Mouse (Mus musculus) layer of hippocampus, postnatal 10 days (tissue): ENCODE data around the gene 1700001O22Rik. TPM values are rescaled to one million over a fixed set of nuclear protein-coding genes. Genes with fewer than 3 reads are reported as not detected.

Source experiments
- DNase-seq, 2 experiments: peaks; one replicate each; pipeline ENCODE4 v3.0.0; 2021; ENCODE audit warnings: low spot score in 2 of 2
- total RNA-seq, 2 experiments: library from RNA; stranded (reverse); gene quantifications; 2 replicates each; pipeline ENCODE4 v1.2.3; 2021

Gene 1700001O22Rik
- total RNA-seq, 2 experiments from 2014 or later, result 2.0 to 3.2 TPM

- no peak for DNase-seq
These were observed 20.9 kb downstream of the 1700001O22Rik start for GRCm38 (mm10) chr2:30782312-30783290.

- DNase-seq, result no peak
These were observed 24.2 kb downstream of the 1700001O22Rik start for GRCm38 (mm10) chr2:30779241-30779640.

GRCm38 (mm10) chr2:30778235-30778634 lies 25.2 kb downstream of the 1700001O22Rik start:
- DNase-seq, result no peak

DNA sequence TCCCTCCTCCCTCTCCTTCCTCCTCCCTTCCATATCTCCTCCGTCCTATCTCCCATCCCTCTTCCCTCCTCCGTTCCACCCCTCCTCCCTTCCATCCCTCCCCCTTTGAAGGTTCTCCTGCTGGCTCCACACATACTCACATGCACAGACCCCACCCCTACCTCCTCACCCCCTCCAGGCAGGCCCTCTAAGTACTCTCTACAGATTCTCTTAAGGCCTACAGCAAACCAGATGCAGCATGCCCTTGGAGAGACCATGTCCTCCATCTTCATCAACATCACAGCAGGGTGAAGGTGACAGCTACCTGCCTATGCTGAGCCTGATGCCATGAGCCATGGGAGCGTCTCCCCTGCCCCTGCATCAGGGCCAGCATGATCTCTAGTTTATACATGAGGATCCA lies 26.2 kb downstream of the 1700001O22Rik start:
- DNase-seq, result no peak

DNA sequence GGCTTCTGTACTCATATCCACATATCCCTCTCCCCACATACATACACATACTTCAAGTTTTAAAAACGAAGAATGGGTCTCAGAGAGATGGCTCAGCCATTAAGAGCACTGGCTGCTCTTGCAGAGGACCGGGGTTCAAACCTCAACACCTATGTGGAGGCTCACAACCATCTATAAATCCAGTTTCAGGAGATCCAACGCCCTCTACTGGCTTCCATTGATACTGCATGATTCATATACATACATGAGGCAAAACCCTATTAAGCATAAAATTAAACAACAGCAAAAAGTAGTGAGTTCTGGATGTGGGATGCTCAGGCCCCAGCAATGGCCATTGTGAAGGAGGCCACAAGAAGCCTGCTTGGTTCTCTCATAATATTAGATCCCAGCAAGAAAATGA lies 27.5 kb downstream of the 1700001O22Rik start:
- DNase-seq, result no peak

DNA sequence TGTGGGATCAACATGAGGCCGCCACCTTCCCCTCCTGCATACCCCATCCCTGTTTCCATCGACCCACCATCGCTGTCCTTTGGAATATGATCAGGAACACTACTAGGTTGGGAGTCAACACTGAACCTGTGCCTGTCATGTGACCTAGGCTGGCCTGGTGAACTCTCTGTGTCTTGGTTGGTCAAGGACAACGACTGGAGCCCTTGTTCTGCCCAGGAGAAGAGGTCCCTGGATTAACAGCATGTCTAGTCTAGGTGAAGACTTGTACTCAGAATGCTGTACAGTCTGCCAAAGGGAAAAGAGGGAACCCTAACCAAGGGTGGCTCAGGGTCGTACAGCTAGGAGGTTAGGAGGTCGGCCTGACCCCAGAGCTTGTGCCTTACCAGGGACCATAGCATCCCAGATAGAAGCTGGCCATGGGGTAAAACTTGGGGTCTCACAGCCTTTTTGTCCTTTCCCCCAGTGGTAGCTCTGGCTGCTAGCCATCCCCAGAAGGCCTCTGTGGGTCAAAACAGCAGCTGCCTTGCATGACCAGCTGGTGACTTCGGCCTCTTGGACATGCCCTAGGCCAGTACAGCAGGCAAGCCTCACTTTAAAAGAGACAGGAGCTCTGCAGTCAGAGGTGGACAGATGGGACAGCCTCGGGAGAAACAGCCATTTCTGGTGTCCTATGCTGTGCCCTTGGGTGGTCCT lies 30.0 kb downstream of the 1700001O22Rik start:
- no peak for DNase-seq

DNA sequence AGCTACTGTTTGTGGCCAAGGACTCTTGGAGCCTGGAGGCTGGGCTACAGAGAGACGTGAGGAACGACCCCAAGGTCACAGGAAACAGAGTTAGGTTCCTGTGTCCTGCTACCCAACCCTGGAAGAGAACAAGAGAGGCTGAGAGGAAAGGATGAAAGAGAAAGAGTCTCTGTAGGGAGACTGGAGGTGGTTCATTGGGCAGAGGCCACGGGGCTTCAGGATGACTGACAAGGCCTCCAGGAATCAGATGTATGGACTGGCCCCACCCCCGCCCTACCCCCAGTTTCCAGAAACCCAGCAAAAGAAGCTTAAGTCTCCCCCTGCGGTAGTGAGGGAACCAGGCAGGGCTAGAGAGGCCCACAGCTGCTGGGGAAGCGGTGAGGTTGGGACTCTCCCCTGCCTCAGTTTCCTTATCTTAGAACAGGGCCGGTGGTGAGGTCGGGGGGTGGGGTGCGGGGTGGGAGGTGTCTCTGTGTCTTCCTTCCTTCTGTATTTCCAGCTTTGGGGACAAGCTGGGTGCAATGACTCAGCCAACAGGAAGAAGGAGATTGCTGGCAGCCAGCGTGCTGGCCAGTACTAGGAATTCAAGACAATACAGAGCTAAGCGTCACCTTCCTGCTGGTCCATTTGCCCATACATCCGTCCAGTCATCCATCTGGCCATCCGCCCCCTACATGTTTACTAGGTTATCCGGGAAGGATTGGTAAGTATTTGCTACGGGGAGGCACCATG lies 30.7 kb downstream of the 1700001O22Rik start:
- DNase-seq, result no peak

GRCm38 (mm10) chr2:30771806-30772460 lies 31.5 kb downstream of the 1700001O22Rik start:
- peak; percentile 67 to 75 for DNase-seq

DNA sequence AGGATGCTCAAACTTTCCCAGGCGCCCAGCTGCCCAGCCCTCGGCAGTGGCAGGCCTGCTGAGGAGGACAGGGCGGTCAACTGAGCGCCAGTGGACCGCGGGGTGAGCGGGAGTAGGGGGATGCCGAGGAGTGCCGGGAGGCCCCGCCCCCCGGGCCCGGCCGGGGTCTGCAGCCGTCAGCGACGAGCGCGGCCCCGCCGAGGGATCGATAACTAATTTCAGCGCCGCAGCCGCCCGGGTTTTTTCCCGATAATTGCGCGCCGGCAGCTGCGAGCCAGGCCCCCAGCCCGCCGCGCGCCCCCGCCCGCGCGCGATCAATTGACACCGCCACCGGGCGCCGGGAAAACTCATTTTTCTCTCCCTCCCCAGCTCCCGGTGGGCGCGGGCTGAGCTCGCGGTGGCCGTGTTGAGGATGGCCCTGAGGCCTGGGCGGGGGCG lies 32.1 kb downstream of the 1700001O22Rik start:
- DNase-seq, result peak in 1 of 2 experiments; percentile 62

- no peak for DNase-seq
These were observed 34.3 kb downstream of the 1700001O22Rik start for GRCm38 (mm10) chr2:30769187-30769586.

DNA sequence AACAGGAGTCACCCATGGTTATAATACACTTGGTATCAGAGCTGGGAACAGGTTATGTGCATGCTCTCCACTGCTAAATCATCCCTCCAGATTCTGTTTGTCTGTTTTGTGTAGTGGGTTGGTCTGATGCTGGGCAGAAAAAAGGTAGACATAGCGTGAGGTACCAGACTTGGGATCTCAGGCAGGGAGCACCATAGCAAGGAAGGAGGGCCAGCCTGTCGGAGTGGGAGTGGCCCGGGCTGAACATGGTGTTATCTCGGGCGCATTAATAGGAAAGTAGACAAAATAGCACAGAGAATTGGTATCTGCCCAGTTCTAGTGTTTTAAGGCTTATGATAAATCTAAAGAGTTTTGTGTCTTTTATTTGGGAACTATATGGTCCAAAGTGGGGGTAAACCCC lies 34.9 kb downstream of the 1700001O22Rik start:
- DNase-seq, result no peak

GRCm38 (mm10) chr2:30767626-30768240 lies 35.7 kb downstream of the 1700001O22Rik start:
- DNase-seq, result no peak

DNA sequence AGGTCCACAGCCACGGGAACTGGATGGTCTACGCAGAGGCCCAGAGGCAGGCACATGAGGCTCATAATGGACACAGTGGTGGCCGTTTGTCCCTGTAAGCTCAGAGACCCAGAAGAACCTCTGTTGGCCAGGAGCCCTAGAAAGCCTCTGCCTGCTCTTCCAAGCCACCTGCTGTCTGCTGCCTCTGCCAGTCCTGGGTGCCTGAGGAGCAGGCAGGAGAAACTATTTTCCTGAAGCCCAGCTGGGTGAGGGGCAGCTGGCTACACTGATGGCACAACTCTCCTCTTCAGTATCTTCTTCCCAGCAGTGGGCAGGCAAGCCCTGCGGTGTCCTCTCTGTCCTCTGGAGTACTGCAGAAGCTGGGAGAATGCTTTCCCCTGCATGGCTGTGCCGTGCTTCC lies 37.0 kb downstream of the 1700001O22Rik start:
- DNase-seq, result no peak

- no peak for DNase-seq
These were observed 42.8 kb downstream of the 1700001O22Rik start for GRCm38 (mm10) chr2:30760706-30761105.

DNA sequence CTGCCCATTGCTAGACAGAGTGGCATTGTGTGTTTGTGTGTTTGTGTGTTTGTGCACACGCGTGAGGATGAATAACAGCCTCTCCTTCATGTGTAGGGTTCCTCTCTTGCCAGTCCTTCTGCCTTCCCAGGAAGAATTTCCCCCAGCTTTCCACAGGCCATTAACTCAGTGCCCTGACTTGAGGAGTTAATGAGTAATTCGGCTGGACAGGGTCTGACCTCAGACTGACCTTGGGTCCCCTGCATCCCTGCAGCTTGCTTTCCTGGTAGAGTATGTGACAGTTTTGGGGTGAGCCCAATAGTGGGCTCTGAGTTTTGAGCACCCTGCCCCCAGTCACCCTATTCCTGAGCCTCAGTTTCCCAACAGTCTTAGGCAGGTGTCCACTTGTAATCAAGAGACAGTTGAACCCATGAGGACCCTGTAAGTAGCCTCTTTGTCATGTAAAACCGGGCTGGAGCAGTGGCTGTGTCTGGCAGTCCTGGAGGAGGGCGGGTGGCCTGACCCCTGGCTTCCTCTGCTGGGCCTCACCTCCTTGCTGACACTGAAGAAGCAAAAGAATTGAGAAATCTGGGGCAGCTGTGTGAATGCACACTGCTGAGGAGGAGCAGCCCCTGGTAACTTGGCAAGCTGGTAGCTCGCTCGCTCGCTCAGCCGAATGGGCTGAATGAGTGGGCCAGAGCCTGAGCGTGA lies 43.5 kb downstream of the 1700001O22Rik start:
- DNase-seq, result no peak

DNA sequence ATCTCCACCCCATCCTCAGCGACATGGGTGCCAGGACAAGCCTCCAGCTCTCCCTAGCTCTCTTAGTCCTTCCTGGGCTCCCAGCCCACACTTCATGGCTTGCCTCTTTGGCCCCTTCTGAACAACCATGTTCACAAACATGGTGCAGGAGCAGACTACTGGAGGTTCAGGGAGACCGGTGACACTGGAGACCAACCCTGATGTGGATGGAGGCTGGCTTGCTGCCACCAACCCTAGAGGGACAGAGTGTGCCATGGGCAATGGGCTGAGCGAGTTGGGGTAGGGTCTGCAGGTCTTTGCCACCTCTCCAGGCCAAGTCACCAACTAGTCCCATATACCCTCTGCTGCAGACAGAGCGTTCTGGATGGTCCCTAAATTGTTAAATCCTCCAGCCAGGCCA lies 44.0 kb downstream of the 1700001O22Rik start:
- DNase-seq, result no peak

- DNase-seq, result no peak
These were observed 44.4 kb downstream of the 1700001O22Rik start for GRCm38 (mm10) chr2:30759088-30759374.

GRCm38 (mm10) chr2:30758341-30759087 lies 44.9 kb downstream of the 1700001O22Rik start:
- DNase-seq, result peak; percentile 83

- no peak for DNase-seq
These were observed 46.3 kb downstream of the 1700001O22Rik start for GRCm38 (mm10) chr2:30756962-30757715.
